Mouse (Mus musculus): Measurements from ENCODE around the gene Sar1a. TPM values are rescaled to one million over a fixed set of nuclear protein-coding genes. Genes with fewer than 3 reads are reported as not detected.

Sar1a gene
- total RNA-seq (2022) = 100 to 1,000 TPM; 118 to 126 (median 121) TPM

- peak; percentile 97 to 98 for DNase-seq (ENCODE audit: low spot score in 2 of 2)
These were observed at the start of gene Sar1a for GRCm38 (mm10) chr10:61680015-61680913. Sar1a (plus strand) TSS chr10:61680299.

- DNase-seq (ENCODE audit: low spot score in 2 of 2) = no peak
These were observed 47.7 kb upstream of the Sar1a start for GRCm38 (mm10) chr10:61632445-61632844.

GRCm38 (mm10) chr10:61637055-61637454 lies 43.0 kb upstream of the Sar1a start:
- no peak for DNase-seq (ENCODE audit: low spot score in 2 of 2)

- DNase-seq (ENCODE audit: low spot score in 2 of 2) = no peak
These were observed 39.7 kb upstream of the Sar1a start for GRCm38 (mm10) chr10:61640363-61640762.

- DNase-seq (ENCODE audit: low spot score in 2 of 2) = no peak
These were observed 33.5 kb upstream of the Sar1a start for GRCm38 (mm10) chr10:61646557-61646956.

GRCm38 (mm10) chr10:61647790-61648736 lies 32.0 kb upstream of the Sar1a start, which contains the start of gene Ppa1:
Ppa1 (plus strand) TSS chr10:61648552.
- DNase-seq (ENCODE audit: low spot score in 2 of 2) = peak; percentile 64 to 82

GRCm38 (mm10) chr10:61648737-61649645 lies 31.1 kb upstream of the Sar1a start:
- no peak for DNase-seq (ENCODE audit: low spot score in 2 of 2)

- DNase-seq (ENCODE audit: low spot score in 2 of 2) = no peak
These were observed 26.0 kb upstream of the Sar1a start for GRCm38 (mm10) chr10:61654105-61654504.

GRCm38 (mm10) chr10:61654691-61655090 lies 25.4 kb upstream of the Sar1a start:
- DNase-seq (ENCODE audit: low spot score in 2 of 2) = no peak

GRCm38 (mm10) chr10:61655188-61655587 lies 24.9 kb upstream of the Sar1a start:
- DNase-seq (ENCODE audit: low spot score in 2 of 2) = no peak

- no peak for DNase-seq (ENCODE audit: low spot score in 2 of 2)
These were observed 22.9 kb upstream of the Sar1a start for GRCm38 (mm10) chr10:61656928-61657882.

GRCm38 (mm10) chr10:61657985-61658384 lies 22.1 kb upstream of the Sar1a start:
- DNase-seq (ENCODE audit: low spot score in 2 of 2) = no peak

- DNase-seq (ENCODE audit: low spot score in 2 of 2) = no peak
These were observed 18.2 kb upstream of the Sar1a start for GRCm38 (mm10) chr10:61661887-61662286.

GRCm38 (mm10) chr10:61662391-61662988 lies 17.6 kb upstream of the Sar1a start:
- DNase-seq (ENCODE audit: low spot score in 2 of 2) = peak in 1 of 2 experiments; percentile 18

GRCm38 (mm10) chr10:61665111-61665510 lies 15.0 kb upstream of the Sar1a start:
- no peak for DNase-seq (ENCODE audit: low spot score in 2 of 2)

- no peak for DNase-seq (ENCODE audit: low spot score in 2 of 2)
These were observed 14.4 kb upstream of the Sar1a start for GRCm38 (mm10) chr10:61665651-61666050.

GRCm38 (mm10) chr10:61669289-61669688 lies 10.8 kb upstream of the Sar1a start:
- no peak for DNase-seq (ENCODE audit: low spot score in 2 of 2)

- DNase-seq (ENCODE audit: low spot score in 2 of 2) = no peak
These were observed 10.2 kb upstream of the Sar1a start for GRCm38 (mm10) chr10:61669896-61670295.

GRCm38 (mm10) chr10:61670758-61671157 lies 9.3 kb upstream of the Sar1a start:
- no peak for DNase-seq (ENCODE audit: low spot score in 2 of 2)
